Mouse (Mus musculus) left cerebral cortex, adult 11 months (tissue): ENCODE data around the gene Lrba.

Source experiments
- DNase-seq: peaks from one replicate; pipeline ENCODE4 v3.0.0; 2022; ENCODE audit warnings: low spot score

The Lrba gene

DNA sequence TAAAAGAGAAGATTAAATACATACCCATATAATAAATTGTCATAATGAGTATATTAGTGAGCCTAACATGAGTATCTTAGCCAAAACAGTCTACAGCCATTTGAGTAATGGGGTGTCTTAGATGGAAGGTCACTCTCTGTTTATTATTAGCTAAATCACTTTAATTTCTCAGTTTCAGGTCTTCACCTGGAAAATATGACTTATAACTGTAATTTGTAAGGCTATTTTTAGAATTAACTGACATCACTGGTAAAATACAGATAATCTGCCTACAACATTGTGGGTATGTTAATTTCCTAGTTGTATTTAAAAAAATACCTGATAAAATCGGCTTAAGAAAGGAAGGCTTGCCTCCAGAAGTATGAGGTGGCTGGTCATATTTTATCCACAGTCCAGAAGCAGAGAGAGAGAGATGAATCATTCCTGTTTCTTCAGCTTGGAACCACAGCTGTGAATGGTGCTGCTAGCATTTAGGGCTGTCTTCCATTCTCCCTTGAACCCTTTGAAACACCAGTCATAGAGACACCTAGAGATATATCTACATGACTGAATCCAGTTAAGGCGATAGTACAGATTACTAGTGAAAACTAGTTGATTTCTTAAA lies 294.1 kb downstream of the Lrba start:
- no peak for DNase-seq

DNA sequence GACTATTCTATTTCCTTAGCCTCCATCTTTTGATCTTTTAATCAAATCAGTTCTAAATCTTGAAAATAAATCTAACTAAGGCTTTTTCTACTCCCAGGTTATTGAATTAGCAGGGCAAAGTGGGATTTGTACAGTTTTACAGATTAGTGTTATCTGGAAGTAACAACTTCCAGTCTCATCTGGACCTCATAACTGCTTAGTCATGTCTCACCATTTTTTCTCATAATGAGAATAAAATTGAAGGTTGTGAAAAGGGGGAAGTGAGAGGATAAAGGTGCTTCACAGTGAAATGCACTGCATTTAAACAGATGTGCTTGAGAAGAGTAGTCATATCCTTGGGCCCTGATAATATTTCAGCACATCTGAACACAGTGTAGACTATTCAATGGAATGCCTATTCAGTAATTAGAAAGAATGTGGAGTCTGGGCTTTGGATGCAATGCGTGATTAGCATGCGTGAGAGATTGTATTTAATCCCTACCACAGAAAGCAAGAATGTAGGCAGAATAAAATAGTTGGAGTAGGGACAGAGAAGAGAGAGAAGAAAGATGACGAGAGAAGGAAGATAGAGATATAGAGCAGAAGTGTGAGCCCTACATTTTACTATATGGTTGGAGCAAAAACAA lies 298.5 kb downstream of the Lrba start:
- no peak for DNase-seq

DNA sequence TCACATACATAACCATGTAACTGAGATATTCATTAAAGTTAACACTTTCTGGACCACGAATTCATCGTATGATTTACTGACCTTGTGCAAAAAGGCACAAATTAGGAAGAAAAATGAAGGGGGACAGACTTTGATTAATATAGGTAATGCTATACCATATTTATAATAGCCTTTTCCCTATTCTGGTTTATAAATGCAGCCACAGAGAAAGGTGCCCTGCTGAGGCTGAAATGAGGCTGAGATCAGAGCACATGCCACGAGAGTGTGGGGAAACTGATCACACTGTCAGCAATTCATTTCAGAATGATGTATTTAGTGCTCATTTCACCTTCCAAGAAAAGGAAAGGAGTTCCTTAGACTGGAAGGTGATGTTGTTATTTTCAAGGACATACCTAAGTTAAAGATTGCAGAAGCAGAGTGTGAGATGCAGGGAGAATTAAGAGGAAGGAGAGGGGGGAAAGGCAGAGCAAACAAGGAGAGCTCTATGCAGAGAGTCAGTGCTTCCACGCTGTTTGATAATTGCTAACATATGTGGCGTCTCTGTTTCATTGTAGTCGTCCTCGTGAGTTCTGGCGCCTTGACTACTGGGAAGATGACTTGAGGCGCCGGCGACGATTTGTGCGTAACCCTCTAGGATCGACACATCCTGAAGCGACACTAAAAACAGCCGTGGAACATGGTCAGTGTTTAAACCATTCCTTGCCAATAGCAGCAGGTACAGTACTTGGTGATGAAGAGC lies 307.2 kb downstream of the Lrba start:
- DNase-seq = no peak

DNA sequence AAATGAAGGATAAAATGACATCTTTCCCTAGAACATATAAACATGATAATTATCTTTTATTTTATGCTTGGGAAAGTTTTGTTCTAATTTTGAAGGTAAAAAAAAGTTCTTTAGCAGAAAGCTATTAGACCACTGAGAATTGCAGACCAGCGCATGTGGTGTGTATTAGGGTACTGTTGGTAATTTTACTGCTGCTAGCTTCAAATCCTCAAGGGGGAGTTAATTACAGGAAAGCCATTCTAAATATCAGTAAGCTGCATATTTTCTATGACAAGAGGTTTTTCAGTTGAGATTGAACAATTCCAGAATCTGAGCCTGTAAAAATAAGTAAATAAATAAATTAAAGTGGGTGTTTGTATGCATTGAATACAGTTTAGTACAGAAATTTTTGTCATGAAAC lies 312.3 kb downstream of the Lrba start:
- DNase-seq = no peak

DNA sequence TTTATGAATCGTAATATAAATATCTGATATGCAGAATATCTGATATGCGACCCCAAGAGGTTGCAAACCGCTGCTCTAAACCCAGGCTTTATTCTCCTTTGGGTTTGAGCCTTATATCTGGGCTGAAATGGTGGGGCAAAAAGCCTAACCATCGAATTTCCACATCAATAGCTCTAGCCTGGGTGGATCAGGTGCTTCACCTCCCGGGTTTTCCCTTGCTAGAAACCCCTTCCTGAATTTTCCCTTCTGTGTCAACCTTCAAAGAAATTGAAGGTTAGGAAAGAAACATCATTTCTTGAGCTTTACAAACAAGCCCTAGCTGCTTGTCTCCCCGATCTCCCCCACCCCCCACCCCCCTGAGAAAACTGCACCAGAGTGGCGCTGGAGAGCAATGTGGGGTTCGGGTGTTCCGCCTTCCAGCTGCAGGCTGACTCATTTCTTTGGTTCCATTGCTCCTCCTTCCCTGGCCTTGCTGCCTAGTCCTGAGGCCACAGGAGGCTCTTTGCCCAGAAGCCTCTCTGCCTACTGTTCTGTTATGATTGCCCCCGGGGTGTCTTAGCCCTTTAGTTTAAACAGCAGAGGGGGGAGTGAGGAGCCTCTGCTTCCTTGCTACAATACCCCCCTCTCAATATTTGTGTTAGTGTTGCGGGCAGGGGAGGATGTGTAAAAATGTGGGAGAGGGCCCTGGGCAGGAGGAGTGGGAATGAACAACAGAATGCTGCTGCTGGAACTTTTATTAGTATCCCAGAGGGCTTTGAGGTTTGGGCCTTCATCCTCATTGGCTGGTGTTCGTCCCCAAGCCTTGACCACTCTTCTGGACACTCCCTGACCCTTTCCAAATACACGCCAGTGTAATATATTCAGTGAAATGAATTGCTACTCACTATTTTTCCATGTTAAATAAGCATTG lies 314.4 kb downstream of the Lrba start:
- no peak for DNase-seq

DNA sequence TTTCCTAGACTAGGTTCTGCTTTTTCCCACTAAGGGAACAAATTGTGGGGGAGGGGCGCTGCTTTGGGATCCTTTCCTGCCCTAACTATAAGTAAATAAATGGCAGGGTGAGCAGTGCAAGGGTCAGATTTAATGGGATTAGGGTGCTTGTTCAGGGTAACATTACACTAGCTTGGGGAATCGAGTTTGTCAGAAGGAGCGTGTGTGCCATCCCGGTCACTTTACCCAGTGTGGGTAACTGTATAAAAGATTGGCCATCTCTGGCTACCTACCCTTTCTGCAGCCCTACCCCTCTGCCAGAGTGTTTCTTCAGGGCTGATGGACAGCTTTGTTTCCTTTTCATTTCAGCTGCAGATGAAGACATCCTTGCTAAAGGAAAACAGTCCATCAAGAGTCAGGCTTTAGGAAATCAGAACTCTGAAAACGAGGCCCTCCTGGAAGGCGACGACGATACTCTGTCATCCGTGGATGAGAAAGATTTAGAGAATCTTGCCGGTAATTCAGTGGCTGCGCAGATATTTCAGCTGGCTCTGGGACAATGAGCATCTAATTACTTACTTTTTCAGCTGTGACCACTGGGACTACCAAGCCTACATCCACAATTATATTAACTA lies 315.2 kb downstream of the Lrba start:
- DNase-seq = no peak

DNA sequence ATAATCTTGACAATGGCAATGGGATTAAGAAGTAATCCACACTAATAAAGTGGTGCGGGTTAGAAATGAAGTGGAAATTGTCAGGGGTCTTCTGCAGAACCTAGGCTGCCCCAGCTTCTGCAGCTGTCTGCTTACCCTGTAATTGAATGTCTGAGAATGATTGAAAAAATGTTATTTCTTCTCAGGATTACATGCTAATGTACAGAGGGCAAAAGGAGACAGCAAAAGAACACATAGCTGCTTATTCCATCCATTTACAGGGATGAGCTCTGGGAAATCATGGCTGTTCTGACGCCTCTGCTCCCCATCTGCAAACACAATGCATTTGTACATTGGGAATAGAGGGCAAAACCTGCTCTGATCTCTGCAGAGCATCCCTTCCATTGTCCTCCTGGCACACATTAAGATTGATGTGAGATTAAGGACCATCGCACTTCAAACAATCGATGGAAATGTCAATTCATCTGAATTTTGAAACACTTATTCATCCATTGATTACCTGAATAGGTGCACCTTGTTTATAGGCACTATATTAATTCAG lies 316.7 kb downstream of the Lrba start:
- no peak for DNase-seq

DNA sequence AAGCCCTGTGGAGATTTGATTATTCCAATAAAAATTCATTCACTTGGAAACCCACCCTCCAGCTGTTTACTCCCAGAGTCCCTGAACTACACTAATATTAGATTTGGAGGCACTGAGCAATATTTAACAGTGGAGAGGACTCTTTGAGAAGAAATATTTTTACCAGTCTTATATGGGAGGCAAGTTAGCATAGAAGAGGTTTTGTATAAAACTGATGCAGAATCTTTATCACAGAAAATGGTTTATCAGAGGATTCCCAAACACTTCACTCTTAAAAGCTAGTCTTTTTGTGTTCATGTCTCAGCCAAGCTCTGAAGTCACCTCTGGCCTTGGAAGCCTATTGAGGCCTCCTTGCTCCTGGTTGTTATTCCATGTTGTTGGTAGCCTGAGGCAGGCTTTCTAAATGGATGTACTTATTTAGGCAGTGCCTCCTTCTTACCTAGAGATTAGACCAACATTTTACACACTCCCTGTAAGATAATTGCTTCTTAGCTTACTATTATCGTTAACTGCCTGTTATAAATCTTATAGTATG lies 317.4 kb downstream of the Lrba start:
- DNase-seq = no peak

DNA sequence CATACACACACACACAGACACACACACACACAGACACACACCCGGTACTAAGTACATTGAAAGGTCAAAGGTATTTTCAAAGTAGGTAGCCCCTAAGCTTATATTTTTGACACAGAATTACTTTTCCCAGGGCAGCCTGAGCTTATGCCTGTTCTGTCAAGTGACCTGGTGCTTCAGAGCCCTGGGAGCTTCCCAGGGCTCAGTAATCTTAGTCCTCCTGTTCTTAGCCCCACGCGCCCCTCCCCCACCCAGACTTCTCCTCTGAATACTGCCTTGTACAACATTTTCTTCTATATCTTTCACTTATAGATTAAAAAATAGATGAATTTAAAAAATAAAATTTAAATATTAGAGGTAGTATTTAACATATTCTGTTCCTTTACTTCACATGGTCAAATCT lies 320.3 kb downstream of the Lrba start:
- no peak for DNase-seq

DNA sequence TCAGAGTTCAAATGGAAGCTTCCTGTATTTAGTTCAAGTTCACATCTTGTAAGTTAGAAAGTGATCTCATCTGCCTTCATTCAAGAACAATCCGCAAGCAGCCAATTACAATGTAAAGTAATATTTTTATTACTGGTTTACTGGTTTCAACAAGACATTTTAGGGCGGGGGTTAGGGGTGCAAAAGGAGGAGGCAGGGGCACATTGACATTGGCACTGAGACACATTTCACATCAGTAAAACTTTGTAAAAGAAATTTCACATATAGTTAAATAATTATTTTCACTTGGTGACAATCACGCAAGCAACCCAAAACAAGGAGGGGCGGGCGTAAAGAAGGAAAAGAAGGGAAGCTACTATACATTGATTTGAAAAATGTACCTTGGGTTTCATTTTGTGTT lies 321.5 kb downstream of the Lrba start:
- DNase-seq = no peak

DNA sequence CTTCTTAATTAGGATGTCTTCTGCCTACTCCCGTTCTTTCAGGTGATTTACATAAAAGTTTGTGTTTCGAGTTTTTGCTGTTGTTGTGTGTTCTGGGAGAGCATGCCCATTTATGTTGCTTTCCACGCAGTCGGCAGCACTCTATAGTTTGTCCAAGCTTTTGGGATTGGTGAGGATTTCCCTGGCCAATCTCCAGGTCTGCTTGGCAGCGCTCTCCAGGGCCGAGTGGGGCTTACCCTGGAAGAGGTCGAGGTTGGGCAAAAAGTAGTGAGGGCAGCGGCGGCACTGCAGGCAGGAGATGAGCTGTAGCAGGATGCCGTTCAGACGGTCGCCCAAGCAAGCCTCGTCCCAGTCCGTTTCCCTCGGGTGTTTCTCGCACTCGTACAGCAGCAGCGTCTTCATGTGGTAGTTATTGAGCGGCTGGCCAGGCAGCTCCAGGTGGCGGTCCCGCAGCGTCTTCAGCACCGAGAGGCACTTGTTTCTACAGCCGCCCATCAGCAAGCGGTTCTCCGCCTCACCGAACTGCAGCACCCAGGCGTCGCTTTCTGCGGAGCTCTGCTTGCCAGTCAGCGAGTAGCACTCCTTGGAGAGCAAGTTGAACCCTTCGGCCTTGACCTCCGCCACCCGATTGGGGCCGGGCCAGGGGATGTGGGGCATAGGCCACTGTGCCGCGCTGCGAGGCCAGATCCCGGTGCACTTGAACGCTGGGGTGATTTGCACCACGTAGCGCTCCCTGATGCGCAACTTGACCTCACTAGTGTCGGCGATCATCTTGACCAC lies 322.2 kb downstream of the Lrba start:
- DNase-seq = no peak

DNA sequence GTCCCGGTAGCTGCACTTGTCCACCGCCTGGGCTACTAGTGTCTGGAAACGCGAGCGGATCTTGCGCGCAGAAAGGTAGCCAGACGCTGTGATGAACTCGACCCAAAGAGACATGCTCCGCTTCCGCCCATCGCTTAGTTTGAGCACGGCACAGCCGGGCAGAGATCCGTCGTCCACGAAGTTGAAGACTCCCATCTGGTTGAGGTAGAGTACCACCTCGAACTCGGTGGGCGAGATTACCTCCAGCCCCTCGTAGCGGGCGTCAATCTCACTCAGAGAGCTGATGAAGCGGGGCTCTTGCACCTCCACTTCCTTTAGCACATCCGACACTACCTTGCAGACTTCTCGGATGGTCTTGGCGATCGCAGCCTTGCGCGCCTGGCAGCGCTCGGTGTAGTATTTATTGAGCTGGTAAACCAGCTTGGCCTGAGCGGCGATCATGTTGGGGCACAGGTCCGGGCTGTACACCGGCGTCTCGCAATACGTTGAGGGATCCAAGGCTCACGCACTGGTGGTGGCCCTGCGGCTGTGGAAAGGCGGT lies 322.8 kb downstream of the Lrba start:
- no peak for DNase-seq

DNA sequence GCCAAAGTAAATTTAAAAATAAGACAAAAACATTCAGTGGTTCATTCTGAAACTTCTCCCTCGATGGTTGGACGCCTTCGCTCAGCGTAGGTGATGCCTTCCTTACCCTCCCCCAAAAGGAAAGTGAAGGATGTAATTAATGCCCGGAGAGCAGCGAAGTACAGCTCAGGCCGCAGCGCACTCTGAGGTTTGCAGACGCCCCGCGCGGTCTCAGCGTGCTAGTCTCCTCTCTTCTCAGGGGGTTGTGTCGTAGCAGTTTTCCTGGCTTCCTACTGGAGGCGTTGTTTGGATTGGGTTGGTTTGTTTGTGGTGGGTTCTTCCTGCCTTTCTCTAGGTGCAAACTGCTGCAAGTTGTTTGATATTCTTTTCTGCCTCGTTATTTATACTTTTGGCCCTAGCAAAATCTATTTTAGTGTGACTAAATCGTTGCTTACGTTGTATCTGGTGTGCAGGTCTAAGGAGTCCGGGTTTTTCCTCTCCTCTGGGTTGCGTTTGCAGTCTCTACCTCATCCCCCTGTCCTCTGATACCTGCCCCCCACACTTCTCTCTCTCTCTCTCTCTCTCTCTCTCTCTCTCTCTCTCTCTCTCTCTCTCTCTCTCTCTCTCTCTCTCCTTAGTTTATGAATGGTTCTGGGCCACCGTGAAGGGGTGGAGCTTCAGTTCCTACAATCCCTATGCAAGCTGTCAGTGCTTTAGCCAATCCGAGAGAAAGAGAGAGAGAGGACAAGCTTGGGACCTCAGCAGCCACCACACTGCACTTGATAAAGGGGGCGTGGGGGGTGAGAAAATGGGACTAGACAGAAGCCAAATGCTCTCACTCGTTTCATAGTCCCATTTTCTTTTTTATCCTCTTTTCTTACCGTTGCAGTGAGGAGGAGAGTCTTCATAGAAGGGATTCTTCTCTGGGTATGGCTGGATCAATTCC lies 323.9 kb downstream of the Lrba start, which contains the start of gene Mab21l2:
Gene Mab21l2, minus strand, starts transcription at position 539 of the 925 bp plus-strand sequence.
- DNase-seq = no peak

DNA sequence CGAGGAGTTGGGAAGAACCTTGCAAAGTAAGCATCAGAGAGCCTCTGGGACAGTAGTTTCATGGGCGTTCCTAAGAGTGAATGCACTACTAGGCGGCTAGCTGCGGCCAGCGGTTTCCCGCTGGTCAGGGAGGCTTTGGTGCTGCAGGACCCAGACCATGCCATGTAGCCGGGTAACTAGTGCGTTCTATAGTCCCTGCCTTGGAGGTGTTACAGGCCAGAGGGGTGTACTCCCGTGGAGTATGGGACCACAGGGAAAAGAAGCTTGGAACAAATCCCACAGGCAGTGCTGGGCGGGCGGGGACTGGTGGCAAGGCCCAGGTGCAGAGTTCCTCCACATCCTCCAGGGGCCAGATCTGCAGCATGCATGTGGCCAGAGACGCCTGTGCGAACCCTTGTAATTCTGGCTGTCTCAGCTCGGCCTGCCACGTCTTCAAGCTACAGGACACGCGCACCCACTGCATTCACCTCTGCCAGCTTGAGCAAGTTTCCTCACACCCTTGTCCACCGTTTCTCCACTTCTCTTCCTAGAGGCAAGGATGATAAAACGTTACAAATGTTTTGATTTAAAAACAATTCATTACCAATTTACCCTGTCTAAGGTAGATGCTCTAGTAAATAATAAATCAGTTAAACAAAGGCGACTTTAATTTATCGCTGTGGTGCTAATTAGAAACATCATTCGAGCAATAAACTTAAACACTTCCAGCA lies 326.0 kb downstream of the Lrba start:
- no peak for DNase-seq

DNA sequence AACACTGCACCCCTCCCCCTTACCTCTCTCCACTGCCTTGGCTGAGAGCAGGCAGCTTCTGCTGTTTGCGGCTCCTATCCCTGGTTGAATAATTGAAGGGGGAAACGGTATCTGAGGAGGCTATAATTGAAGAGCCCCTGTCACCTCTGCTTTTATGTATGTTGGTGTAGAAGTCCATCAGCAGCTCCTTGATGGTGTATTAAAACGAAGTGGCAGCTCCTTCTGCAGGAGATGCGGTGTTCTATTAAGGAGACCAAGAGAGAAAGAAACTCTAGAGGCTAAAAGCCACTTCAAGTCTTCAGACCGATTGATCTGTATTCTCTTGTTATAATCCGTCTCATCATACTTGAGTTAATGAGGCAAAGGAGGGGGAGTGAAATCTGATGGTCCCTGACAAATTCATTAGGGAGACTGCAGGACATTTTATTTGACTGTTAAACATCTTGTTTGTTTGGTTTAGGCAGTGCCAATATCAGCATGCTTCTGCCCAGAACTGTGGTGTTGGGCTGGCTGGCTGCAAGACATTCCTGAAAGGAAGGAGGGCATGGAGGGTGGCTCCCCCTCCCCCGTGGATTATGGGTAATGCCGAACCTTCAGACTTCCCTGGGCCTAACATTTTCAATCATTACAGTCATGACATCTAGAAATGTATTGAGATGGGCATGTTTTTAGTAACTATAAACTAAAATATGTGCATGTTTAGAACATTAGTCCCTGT lies 326.7 kb downstream of the Lrba start:
- no peak for DNase-seq

DNA sequence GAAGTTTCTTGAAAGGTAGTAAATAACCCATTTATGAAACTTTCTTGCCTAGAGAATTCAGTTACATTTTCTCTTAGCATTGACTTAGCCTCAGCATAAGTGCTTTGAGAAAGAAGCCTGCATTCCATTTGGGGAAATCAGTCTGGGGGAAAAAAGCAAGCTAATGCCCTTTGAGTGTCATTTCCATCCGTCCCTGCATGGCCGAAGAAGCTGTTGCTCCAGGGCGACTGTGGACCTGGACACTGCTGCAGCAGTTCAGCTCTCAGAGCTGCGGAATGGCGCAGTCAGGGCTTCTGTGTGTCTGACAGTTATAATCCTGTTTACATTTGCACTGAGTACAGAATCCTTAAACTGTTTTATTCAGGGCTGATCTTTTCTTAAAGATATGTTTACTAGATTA lies 327.7 kb downstream of the Lrba start:
- DNase-seq = no peak

DNA sequence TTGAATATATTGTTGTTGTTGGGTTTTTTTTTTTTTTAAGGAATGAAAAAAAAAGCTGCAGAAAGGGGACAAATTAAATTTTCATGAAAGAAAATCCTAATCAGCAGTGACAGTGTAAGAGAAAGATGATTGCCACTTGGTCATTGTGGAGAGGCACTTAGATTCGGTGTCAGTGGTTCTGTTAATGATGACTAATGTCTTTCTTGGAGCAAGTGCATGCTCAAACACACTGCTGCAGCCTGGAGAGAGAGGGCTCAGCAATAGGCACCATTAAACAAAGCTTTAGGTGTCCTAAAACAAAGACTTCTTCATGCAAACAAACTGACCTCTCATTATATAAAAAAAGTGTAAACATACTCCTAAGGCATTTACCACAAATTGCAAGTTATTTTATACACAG lies 334.5 kb downstream of the Lrba start:
- no peak for DNase-seq

DNA sequence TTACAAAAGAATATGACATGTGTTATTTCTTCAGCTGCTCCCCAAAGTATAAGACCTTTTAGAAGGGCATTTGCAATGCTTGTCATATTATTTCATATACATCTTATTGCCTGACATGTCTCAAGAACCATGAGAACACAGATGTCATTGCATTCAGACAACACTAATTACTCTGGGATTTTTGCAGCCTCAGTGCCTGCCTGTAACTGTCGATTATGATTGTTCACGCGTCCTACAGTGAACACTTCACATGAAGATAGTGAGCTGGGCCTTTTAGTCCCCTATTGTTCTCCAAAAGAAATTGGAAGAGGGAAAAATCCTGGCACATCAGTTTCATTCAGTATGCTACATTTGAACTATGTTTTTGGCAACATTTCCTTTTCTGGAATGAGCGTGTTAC lies 335.2 kb downstream of the Lrba start:
- no peak for DNase-seq
